In genomic region chr11:68850862-68851261, GRCm38 (mm10) we compare ENCODE assay signal across 8 mouse cellular contexts. TPM values are rescaled to one million over a fixed set of nuclear protein-coding genes. Genes with fewer than 3 reads are reported as not detected.
DNase-seq lines count a peak whose midpoint lies in the region; ATAC-seq and TF ChIP-seq lines count a peak whose summit lies in the region.
"Had no signal": no experiment of that assay in that cellular context is flagged by ENCODE, and none has a peak within 500 bp of the region (broad histone marks: within the 10 kb centered on the region; RNA-seq: fewer than 3 reads in every experiment).

No protein-coding gene starts in this region.

- H3K9me3 ChIP-seq in embryonic facial prominence, embryonic 10.5 days, result no peaks in the 10 kb centered on the region
- no peaks in the 10 kb centered on the region for H3K9me3 ChIP-seq in heart, postnatal 0 days (replicated peaks; ENCODE audit: control insufficient read depth, low read length)
- no peaks in the 10 kb centered on the region for H3K9me3 ChIP-seq in liver, embryonic 12.5 days (replicated peaks)
- H3K9me3 ChIP-seq: G1E had no signal

- H3K9ac ChIP-seq in heart, postnatal 0 days (replicated peaks; ENCODE audit: low read depth, low read length), result no peak overlapping the region
- H3K9ac ChIP-seq in liver, embryonic 12.5 days, result no peak overlapping the region; the same call in 1 of the 2 replicates

- ATAC-seq in heart, postnatal 0 days (ENCODE audit: insufficient read depth, low read depth), result no peak
- ATAC-seq in liver, embryonic 12.5 days, result no peak

- H3K27me3 ChIP-seq in embryonic facial prominence, embryonic 10.5 days (replicated peaks; ENCODE audit: low read depth, poor library complexity, severe bottlenecking), result no peaks in the 10 kb centered on the region
- no peaks in the 10 kb centered on the region for H3K27me3 ChIP-seq in heart, postnatal 0 days (ENCODE audit: control insufficient read depth, insufficient read depth, low read length)
- H3K27me3 ChIP-seq in liver, embryonic 12.5 days (replicated peaks), result no peaks in the 10 kb centered on the region

- H3K4me2 ChIP-seq in heart, postnatal 0 days (ENCODE audit: low read depth, low read length), result peak overlapping the region; percentile 80
- H3K4me2 ChIP-seq in liver, embryonic 12.5 days, result peak overlapping the region; percentile 92

- no peak for TF ChIP-seq CTCF in heart, postnatal 0 days (IDR thresholded peaks at IDR 0.05; ENCODE audit: low read depth)

- 90% methylated on average over 7 of the region's 7 CpGs for WGBS in embryonic facial prominence, embryonic 10.5 days
- WGBS in heart, postnatal 0 days, result 66% methylated on average over 7 of the region's 7 CpGs
- 79% methylated on average over 7 of the region's 7 CpGs for WGBS in liver, embryonic 12.5 days (ENCODE audit: insufficient replicate concordance)

- peaks cover 30% of the 10 kb centered on the region for H3K4me1 ChIP-seq in embryonic facial prominence, embryonic 10.5 days
- peaks cover 8% of the 10 kb centered on the region; the same call in 1 of the 2 replicates for H3K4me1 ChIP-seq in heart, postnatal 0 days (ENCODE audit: control insufficient read depth, insufficient read depth)
- H3K4me1 ChIP-seq in liver, embryonic 12.5 days, result peaks cover 58% of the 10 kb centered on the region

- peak; percentile 25 for DNase-seq in kidney, adult 11 months
- DNase-seq in kidney, postnatal 10 days, result no peak
- no peak for DNase-seq in embryonic facial prominence, embryonic 10.5 days (ENCODE audit: low spot score)
- DNase-seq in heart, postnatal 0 days (ENCODE audit: low spot score), result no peak
- no peak for DNase-seq in left cerebral cortex, adult 18-20 months (ENCODE audit: low spot score in 2 of 2)
- DNase-seq in frontal cortex, postnatal 14 days (ENCODE audit: low spot score in 2 of 2), result no peak

- TF ChIP-seq EP300 in heart, postnatal 0 days (IDR thresholded peaks at IDR 0.05; ENCODE audit: low read depth), result no peak

- H3K27ac ChIP-seq in embryonic facial prominence, embryonic 10.5 days (replicated peaks), result no peak overlapping the region
- no peak overlapping the region for H3K27ac ChIP-seq in heart, postnatal 0 days (ENCODE audit: low read depth)
- H3K27ac ChIP-seq in liver, embryonic 12.5 days, result no peak overlapping the region

- H3K36me3 ChIP-seq in embryonic facial prominence, embryonic 10.5 days (replicated peaks), result peaks cover 7% of the 10 kb centered on the region; the same call in 1 of the 2 replicates
- H3K36me3 ChIP-seq in heart, postnatal 0 days (replicated peaks; ENCODE audit: control insufficient read depth, insufficient read depth, low read length), result no peaks in the 10 kb centered on the region
- H3K36me3 ChIP-seq in liver, embryonic 12.5 days, result peaks cover 6% of the 10 kb centered on the region; the same call in 1 of the 2 replicates

- 0 out of 2 replicates have a peak overlapping the region, but pooled peaks have one; percentile 77 for H3K4me3 ChIP-seq in embryonic facial prominence, embryonic 10.5 days
- H3K4me3 ChIP-seq in heart, postnatal 0 days (ENCODE audit: low read depth, low read length), result peak overlapping the region; percentile 87
- no peak overlapping the region for H3K4me3 ChIP-seq in liver, embryonic 12.5 days

RNA-seq across cellular contexts. Expression of gene Ndel1, which starts 20.8 kb away (rescaled TPM):
- 56.5 and 57.4 TPM in 2 replicates for polyA plus RNA-seq in embryonic facial prominence, embryonic 10.5 days (2016; fragmentation: Nextera tagmentation; extraction: Ambion mirVana)
- 70.9 and 130 TPM in 2 replicates for total RNA-seq in heart, postnatal 0 days (2014; rRNA removed; ENCODE audit: low replicate concordance)
- 60.7 and 62.3 TPM in 2 replicates for polyA plus RNA-seq in heart, postnatal 0 days (2015; fragmentation: Nextera tagmentation; extraction: Ambion mirVana)
- polyA plus RNA-seq in liver, embryonic 12.5 days (2016; fragmentation: Nextera tagmentation; extraction: Ambion mirVana), result 40.4 and 42.0 TPM in 2 replicates
- total RNA-seq in left cerebral cortex, adult 18-20 months (2021), result 100 to 1,000 TPM; 110 to 127 TPM

RNA-seq across cellular contexts. Expression of gene Rnf222, which starts 37.5 kb away (rescaled TPM):
- polyA plus RNA-seq in embryonic facial prominence, embryonic 10.5 days (2016; fragmentation: Nextera tagmentation; extraction: Ambion mirVana), result not detected in 2 replicates
- total RNA-seq in heart, postnatal 0 days (2014; rRNA removed; ENCODE audit: low replicate concordance), result not detected in 2 replicates
- 0.14 and 0.15 TPM in 2 replicates for polyA plus RNA-seq in heart, postnatal 0 days (2015; fragmentation: Nextera tagmentation; extraction: Ambion mirVana)
- 0.07 and 0.10 TPM in 2 replicates for polyA plus RNA-seq in liver, embryonic 12.5 days (2016; fragmentation: Nextera tagmentation; extraction: Ambion mirVana)
- total RNA-seq in left cerebral cortex, adult 18-20 months (2021), result not detected
- polyA plus RNA-seq: G1E had no signal

RNA-seq across cellular contexts. Expression of gene Rpl26, which starts 50.5 kb away (rescaled TPM):
- 1,085 and 1,128 TPM in 2 replicates for polyA plus RNA-seq in embryonic facial prominence, embryonic 10.5 days (2016; fragmentation: Nextera tagmentation; extraction: Ambion mirVana)
- 1,343 and 1,533 TPM in 2 replicates for total RNA-seq in heart, postnatal 0 days (2014; rRNA removed; ENCODE audit: low replicate concordance)
- polyA plus RNA-seq in heart, postnatal 0 days (2015; fragmentation: Nextera tagmentation; extraction: Ambion mirVana), result 529 and 545 TPM in 2 replicates
- polyA plus RNA-seq in liver, embryonic 12.5 days (2016; fragmentation: Nextera tagmentation; extraction: Ambion mirVana), result 938 and 976 TPM in 2 replicates
- 100 to 1,000 TPM; 894 to 903 TPM for total RNA-seq in left cerebral cortex, adult 18-20 months (2021)
